Mouse (Mus musculus) CH12.LX (cell line): ENCODE results near the gene Rarg. TPM values are rescaled to one million over a fixed set of nuclear protein-coding genes. Genes with fewer than 3 reads are reported as not detected.

Source experiments
- DNase-seq: peaks from one replicate; pipeline ENCODE4 v3.0.0-alpha.2; 2013; ENCODE audit errors: extremely low read depth
- H3K27ac ChIP-seq: 2 replicates; pipeline ENCODE4 v1.5.1; 2012; ENCODE audit warnings: low read depth, mild to moderate bottlenecking, control low read depth, moderate library complexity; ENCODE audit not compliant: insufficient read depth
- H3K27me3 ChIP-seq: replicated peaks from 2 replicates; pipeline ENCODE3; 2012; ENCODE audit warnings: inconsistent platforms
- H3K36me3 ChIP-seq, 2 experiments: replicated peaks in 1 of 2; 2 replicates each; pipeline versions ENCODE3 to v1.6.1; 2012; ENCODE audit warnings: inconsistent platforms in 1 of 2, low read length in 1 of 2, mild to moderate bottlenecking in 1 of 2, mixed read lengths in 1 of 2, moderate library complexity in 1 of 2; ENCODE audit not compliant: control insufficient read depth in 1 of 2, insufficient read depth in 1 of 2
- H3K4me1 ChIP-seq, 2 experiments: 2 replicates each; pipeline ENCODE4 v1.6.1; 2012; ENCODE audit warnings: inconsistent platforms in 1 of 2, moderate library complexity in 1 of 2; ENCODE audit not compliant: insufficient read depth in 2 of 2, control insufficient read depth in 1 of 2
- H3K4me2 ChIP-seq: 2 replicates; pipeline ENCODE4 v1.6.1; 2012; ENCODE audit warnings: low read depth, mild to moderate bottlenecking, control low read depth; ENCODE audit not compliant: poor library complexity, insufficient read depth, severe bottlenecking
- H3K4me3 ChIP-seq, 3 experiments: fragments of 150-350 bp in 1 of 3; sonication (generic) in 1 of 3; replicated peaks in 1 of 3; 2 replicates each; pipeline versions ENCODE3 to v1.5.1; 2011 to 2012; ENCODE audit warnings: low read depth in 2 of 3, low read length in 2 of 3, mild to moderate bottlenecking in 2 of 3, moderate library complexity in 2 of 3, control low read depth in 1 of 3, improper control_type of control experiment in 1 of 3, inconsistent platforms in 1 of 3, mixed read lengths in 1 of 3; ENCODE audit not compliant: poor library complexity in 1 of 3
- H3K79me2 ChIP-seq: replicated peaks from 2 replicates; pipeline ENCODE4 v1.6.1; 2012; ENCODE audit warnings: mild to moderate bottlenecking, moderate library complexity; ENCODE audit not compliant: control insufficient read depth, poor library complexity, insufficient read depth, severe bottlenecking; ENCODE audit errors: extremely low read depth
- H3K9ac ChIP-seq: 2 replicates; pipeline ENCODE4 v1.6.1; 2012; ENCODE audit warnings: low read depth, mild to moderate bottlenecking, control low read depth, moderate library complexity; ENCODE audit not compliant: insufficient read depth
- H3K9me3 ChIP-seq: replicated peaks from 2 replicates; pipeline ENCODE3; 2012; ENCODE audit warnings: low read length, inconsistent platforms, mixed read lengths
- BHLHE40 ChIP-seq: IDR thresholded peaks from 2 replicates; pipeline ENCODE4 v1.6.1; 2011; ENCODE audit warnings: mild to moderate bottlenecking, low read depth, low read length, improper control_type of control experiment
- CHD1 ChIP-seq: IDR thresholded peaks from 2 replicates; pipeline ENCODE4 v1.6.1; 2012; ENCODE audit warnings: low read depth, low read length, improper control_type of control experiment, inconsistent platforms
- CHD2 ChIP-seq: IDR thresholded peaks from 2 replicates; pipeline ENCODE4 v1.6.1; 2011; ENCODE audit warnings: low read length, improper control_type of control experiment
- CTCF ChIP-seq, 2 experiments: IDR thresholded peaks in 1 of 2; conservative IDR thresholded peaks in 1 of 2; 2 replicates each; pipeline ENCODE4 v1.5.1; 2011 to 2012; ENCODE audit warnings: low read depth in 2 of 2, low read length in 2 of 2, improper control_type of control experiment in 1 of 2, inconsistent platforms in 1 of 2, mild to moderate bottlenecking in 1 of 2, moderate library complexity in 1 of 2
- EP300 ChIP-seq: IDR thresholded peaks from 2 replicates; pipeline ENCODE4 v1.6.1; 2011; ENCODE audit warnings: low read length, improper control_type of control experiment
- ETS1 ChIP-seq: conservative IDR thresholded peaks from 2 replicates; pipeline ENCODE4 v1.6.1; 2012; ENCODE audit warnings: low read depth, mild to moderate bottlenecking, inconsistent platforms, low read length, improper control_type of control experiment, moderate library complexity
- GABPA ChIP-seq: IDR thresholded peaks from 2 replicates; pipeline ENCODE4 v1.6.1; 2012; ENCODE audit warnings: low read depth, low read length, improper control_type of control experiment, inconsistent platforms; ENCODE audit not compliant: insufficient replicate concordance
- HCFC1 ChIP-seq: IDR thresholded peaks from 2 replicates; pipeline ENCODE4 v1.6.1; 2012; ENCODE audit warnings: low read depth, mild to moderate bottlenecking, inconsistent platforms, low read length, improper control_type of control experiment
- IRF4 ChIP-seq: IDR thresholded peaks from 2 replicates; pipeline ENCODE4 v1.6.1; 2014; ENCODE audit warnings: low read depth, mild to moderate bottlenecking, inconsistent platforms, low read length, improper control_type of control experiment
- JUN ChIP-seq: IDR thresholded peaks from 2 replicates; pipeline ENCODE4 v1.6.1; 2011; ENCODE audit warnings: low read depth, mild to moderate bottlenecking, low read length, improper control_type of control experiment, moderate library complexity; ENCODE audit not compliant: insufficient read depth
- JUND ChIP-seq: conservative IDR thresholded peaks from 2 replicates; pipeline ENCODE4 v1.6.1; 2011; ENCODE audit warnings: low read depth, low read length, improper control_type of control experiment
- KAT2A ChIP-seq: IDR thresholded peaks from 2 replicates; pipeline ENCODE4 v1.6.1; 2012; ENCODE audit warnings: low read length, improper control_type of control experiment, inconsistent platforms; ENCODE audit not compliant: insufficient replicate concordance
- MAFK ChIP-seq: IDR thresholded peaks from 2 replicates; pipeline ENCODE4 v1.6.1; 2011; ENCODE audit warnings: low read length, improper control_type of control experiment; ENCODE audit not compliant: insufficient replicate concordance
- MAX ChIP-seq: IDR thresholded peaks from 2 replicates; pipeline ENCODE4 v1.6.1; 2011; ENCODE audit warnings: low read length, improper control_type of control experiment
- MAZ ChIP-seq: IDR thresholded peaks from 2 replicates; pipeline ENCODE4 v1.6.1; 2012; ENCODE audit warnings: low read depth, mild to moderate bottlenecking, inconsistent platforms, low read length, improper control_type of control experiment, moderate library complexity
- MEF2A ChIP-seq: IDR thresholded peaks from 2 replicates; pipeline ENCODE4 v1.6.1; 2014; ENCODE audit warnings: low read depth, mild to moderate bottlenecking, inconsistent platforms, low read length, improper control_type of control experiment, borderline replicate concordance
- MXI1 ChIP-seq: IDR thresholded peaks from 2 replicates; pipeline ENCODE4 v1.6.1; 2011; ENCODE audit warnings: mild to moderate bottlenecking, low read depth, low read length, improper control_type of control experiment
- MYC ChIP-seq: IDR thresholded peaks from 2 replicates; pipeline ENCODE4 v1.6.1; 2011; ENCODE audit warnings: low read depth, mild to moderate bottlenecking, improper control_type of control experiment, low read length
- NELFE ChIP-seq: IDR thresholded peaks from 2 replicates; pipeline ENCODE4 v1.6.1; 2011; ENCODE audit warnings: low read depth, low read length, improper control_type of control experiment
- NRF1 ChIP-seq: IDR thresholded peaks from 2 replicates; pipeline ENCODE4 v1.6.1; 2014; ENCODE audit warnings: low read depth, mild to moderate bottlenecking, inconsistent platforms, low read length, improper control_type of control experiment, moderate library complexity
- PAX5 ChIP-seq: IDR thresholded peaks from 2 replicates; pipeline ENCODE4 v1.6.1; 2012; ENCODE audit warnings: low read length, inconsistent platforms, mixed read lengths
- POLR2A ChIP-seq: IDR thresholded peaks from 2 replicates; pipeline ENCODE4 v1.6.1; 2011; ENCODE audit warnings: low read depth, mild to moderate bottlenecking, improper control_type of control experiment, low read length
- POLR2AphosphoS2 ChIP-seq: IDR thresholded peaks from 2 replicates; pipeline ENCODE4 v1.6.1; 2011; ENCODE audit warnings: low read depth, low read length, improper control_type of control experiment
- RCOR1 ChIP-seq: conservative IDR thresholded peaks from 2 replicates; pipeline ENCODE4 v1.6.1; 2012; ENCODE audit warnings: low read depth, mild to moderate bottlenecking, inconsistent platforms, low read length, improper control_type of control experiment
- SIN3A ChIP-seq: IDR thresholded peaks from 2 replicates; pipeline ENCODE4 v1.6.1; 2012; ENCODE audit warnings: low read length, improper control_type of control experiment, inconsistent platforms
- SMC3 ChIP-seq: IDR thresholded peaks from 2 replicates; pipeline ENCODE4 v1.6.1; 2011; ENCODE audit warnings: low read depth, low read length, improper control_type of control experiment
- TCF12 ChIP-seq: IDR thresholded peaks from 2 replicates; pipeline ENCODE4 v1.6.1; 2014; ENCODE audit warnings: low read depth, mild to moderate bottlenecking, inconsistent platforms, low read length, improper control_type of control experiment
- USF1 ChIP-seq: IDR thresholded peaks from 2 replicates; pipeline ENCODE4 v1.6.1; 2014; ENCODE audit warnings: low read depth, mild to moderate bottlenecking, inconsistent platforms, low read length, improper control_type of control experiment
- USF2 ChIP-seq: conservative IDR thresholded peaks from 2 replicates; pipeline ENCODE4 v1.6.1; 2011; ENCODE audit warnings: low read depth, low read length, improper control_type of control experiment
- ZKSCAN1 ChIP-seq: IDR thresholded peaks from 2 replicates; pipeline ENCODE4 v1.6.1; 2012; ENCODE audit warnings: low read depth, inconsistent platforms, low read length, improper control_type of control experiment, borderline replicate concordance
- dilution Hi-C: fragments of 300-500 bp; cut with MboI; formaldehyde crosslinking; loops from 2 replicates; pipeline ENCODE4 v1.14.3; 2020; ENCODE audit warnings: low sequenced_read_pairs; ENCODE audit not compliant: extremely low pct_unique_long_range_greater_than_20kb, extremely low pct_ligation_motif_present
- in situ Hi-C: fragments of 300-500 bp; cut with MboI; formaldehyde crosslinking; loops from 3 replicates; pipeline ENCODE4 v1.14.3; 2019; ENCODE audit warnings: low sequenced_read_pairs, low pct_ligation_motif_present, low pct_unique_long_range_greater_than_20kb, mixed read lengths
- polyA plus RNA-seq: library from polyadenylated mRNA; unstranded; fragments of >175 nt; gene quantifications from 2 replicates; pipeline ENCODE4 v1.2.1, GENCODE M21; 2012; ENCODE audit warnings: low read depth; ENCODE audit not compliant: insufficient read length
- total RNA-seq, 2 experiments: library from RNA; depleted of rRNA; stranded (reverse); fragments of 300-350 nt in 1 of 2; fragments of >200 nt in 1 of 2; gene quantifications; 2 replicates each; pipeline ENCODE4 v1.2.3; 2012 to 2014

Rarg gene
- total and polyA plus RNA-seq, 3 experiments = 0.17 to 0.76 (median 0.64) TPM

DNA sequence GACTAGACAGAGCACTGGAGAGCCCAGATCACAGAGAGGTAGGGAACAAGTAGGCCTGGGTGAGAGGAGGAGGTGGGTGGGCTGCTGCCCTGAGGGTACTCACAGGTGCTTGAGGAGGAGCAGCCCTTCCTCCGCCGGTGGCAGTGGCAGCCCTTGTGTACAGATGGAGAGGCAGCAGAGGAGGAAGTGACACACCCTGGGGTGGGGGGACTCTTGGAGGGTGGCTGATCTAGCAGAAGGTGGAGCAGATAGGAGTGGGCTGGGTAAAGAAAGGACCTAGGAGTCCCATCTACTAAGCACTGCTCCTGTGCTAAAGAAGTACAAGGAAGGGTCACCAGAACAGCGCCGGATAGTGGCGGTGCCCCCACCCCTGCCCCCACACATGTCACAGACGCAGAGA lies 25.6 kb downstream of the Rarg start, which contains the start of gene Itgb7:
Gene Itgb7 (minus strand): TSS at position 197 of the 400 bp plus-strand sequence.
- no peak for DNase-seq
- Histone ChIP-seq H3K4me1 (peaks cover 36 to 60% of the 10 kb centered on the region in 2 experiments), H3K9me3 (no peaks in the 10 kb centered on the region), H3K36me3 (no peaks in the 10 kb centered on the region), H3K79me2 (no peaks in the 10 kb centered on the region), H3K9ac (no peak within 1 kb of the TSS), H3K27ac (no peak within 1 kb of the TSS), H3K4me2 (peak within 1 kb of the TSS; percentile 52), H3K4me3 (peak within 1 kb of the TSS in 2 of 3 experiments; percentile 8 to 49), H3K27me3 (peaks cover 2% of the 10 kb centered on the region)
- dilution Hi-C loops (no loop called here), in situ Hi-C loops (no loop called here)
- TF ChIP-seq NELFE = peak; percentile 41; the same call in 1 of the 2 replicates
- 0 out of 2 replicates have a peak, but pooled peaks have one; percentile 17 for TF ChIP-seq TCF12
- TF ChIP-seq EP300 = peak; percentile 35; the same call in 1 of the 2 replicates
- 0 out of 2 replicates have a peak, but pooled peaks have one; percentile 49 for TF ChIP-seq SIN3A
- TF ChIP-seq ZKSCAN1 = no peak
- no peak for TF ChIP-seq POLR2AphosphoS2
- no peak for TF ChIP-seq ETS1
- TF ChIP-seq IRF4 = peak; percentile 18
- TF ChIP-seq JUN = no peak
- TF ChIP-seq HCFC1 = 0 out of 2 replicates have a peak, but pooled peaks have one; percentile 9
- no peak for TF ChIP-seq CHD1
- peak; percentile 30; the same call in 1 of the 2 replicates for TF ChIP-seq MAZ
- TF ChIP-seq MAX = no peak
- TF ChIP-seq USF2 = no peak
- TF ChIP-seq POLR2A = peak; percentile 43; the same call in 1 of the 2 replicates
- 0 out of 2 replicates have a peak, but pooled peaks have one; percentile 27 for TF ChIP-seq CHD2
- TF ChIP-seq MYC = no peak
- TF ChIP-seq BHLHE40 = no peak

DNA sequence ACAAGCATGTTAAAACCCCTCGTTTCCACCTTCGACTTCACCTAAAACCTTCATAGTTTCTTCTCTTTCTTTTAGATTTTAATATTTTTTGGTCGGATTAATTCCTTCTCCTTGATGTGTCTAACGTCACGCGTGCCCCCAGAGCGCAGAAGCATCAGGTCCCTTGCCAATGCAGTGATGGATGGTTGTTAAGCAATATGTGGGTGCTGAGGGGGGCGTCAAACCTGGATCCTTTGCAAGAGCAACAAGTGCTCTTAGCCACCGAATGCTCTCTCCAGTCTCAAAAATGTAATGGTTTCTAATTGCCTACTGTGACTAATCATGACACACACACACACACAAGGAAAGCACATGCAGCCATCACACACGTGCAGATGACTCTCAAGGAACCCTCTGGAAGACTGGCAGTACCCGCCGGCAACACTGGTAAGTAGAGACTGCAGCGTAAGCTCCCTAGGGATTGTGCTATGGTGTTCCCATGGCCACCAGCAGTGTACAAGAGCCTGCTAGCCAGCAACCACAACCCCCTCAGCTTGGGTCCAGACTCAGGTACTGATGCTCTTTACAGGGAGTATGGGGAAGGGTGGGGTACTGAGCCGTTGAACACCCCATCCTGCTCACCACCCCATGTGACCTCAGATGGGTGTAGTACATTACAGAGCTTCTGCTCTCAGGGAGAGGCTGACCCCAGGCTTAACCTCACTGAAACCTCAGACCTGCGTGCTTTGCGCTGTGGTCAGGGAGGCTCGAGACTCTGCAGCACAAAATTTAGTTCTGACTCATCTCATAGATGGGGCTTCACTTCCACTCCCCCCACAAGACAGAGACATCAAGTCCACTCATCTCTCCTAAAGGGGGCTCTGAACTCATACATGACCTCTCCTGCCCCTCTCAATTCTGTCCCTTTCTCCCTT lies 26.7 kb downstream of the Rarg start:
- in situ Hi-C loops = no loop called here
- DNase-seq = peak; percentile 44
- Histone ChIP-seq H3K79me2 (no peaks in the 10 kb centered on the region), H3K27ac (no peak overlapping the region), H3K36me3 (no peaks in the 10 kb centered on the region), H3K4me3 (peak overlapping the region in 1 of 3 experiments; percentile 49), H3K9me3 (peaks cover 4% of the 10 kb centered on the region), H3K4me2 (peak overlapping the region; percentile 52), H3K27me3 (peaks cover 2% of the 10 kb centered on the region), H3K9ac (no peak overlapping the region), H3K4me1 (peaks cover 32 to 56% of the 10 kb centered on the region in 2 experiments)
- dilution Hi-C loops = no loop called here
- TF ChIP-seq GABPA (no peak), SMC3 (no peak), MAFK (no peak), CTCF (conservative IDR thresholded peaks at IDR 0.05 in 1 of 2, IDR thresholded peaks at IDR 0.05 in 1 of 2; ENCODE audit: low read depth in 2 of 2, low read length in 2 of 2) (no peak), NRF1 (no peak), JUN (peak; percentile 27; the same call in 1 of the 2 replicates), USF1 (0 out of 2 replicates have a peak, but pooled peaks have one; percentile 23), IRF4 (peak; percentile 84), JUND (peak; percentile 33; the same call in 1 of the 2 replicates), MAX (0 out of 2 replicates have a peak, but pooled peaks have one; percentile 38), PAX5 (no peak), EP300 (peak; percentile 53; the same call in 1 of the 2 replicates), MEF2A (peak; percentile 32; the same call in 1 of the 2 replicates), MXI1 (peak; percentile 42; the same call in 1 of the 2 replicates), KAT2A (no peak), RCOR1 (no peak), CHD1 (no peak), POLR2AphosphoS2 (no peak), CHD2 (no peak)
